Mouse (Mus musculus): ENCODE data around the gene Smurf1.

GRCm38 (mm10) chr5:144917172-144917571 is 48.5 kb downstream of the Smurf1 start:
- TF ChIP-seq POLR2A (IDR thresholded peaks at IDR 0.05; ENCODE audit: low read depth, low read length): no peak
- no peak for TF ChIP-seq CTCF (IDR thresholded peaks at IDR 0.05; ENCODE audit: extremely low read depth, insufficient read length, insufficient replicate concordance, low read depth, low read length)
